Mouse (Mus musculus) right cerebral cortex, postnatal 25 days (tissue): ENCODE data around the gene Nfia.
A peak's percentile ranks its signal among the peaks of the same experiment; 100 is the strongest.

Experiments
- DNase-seq: peaks from one replicate; pipeline ENCODE4 v3.0.0; 2022

Gene Nfia

DNA sequence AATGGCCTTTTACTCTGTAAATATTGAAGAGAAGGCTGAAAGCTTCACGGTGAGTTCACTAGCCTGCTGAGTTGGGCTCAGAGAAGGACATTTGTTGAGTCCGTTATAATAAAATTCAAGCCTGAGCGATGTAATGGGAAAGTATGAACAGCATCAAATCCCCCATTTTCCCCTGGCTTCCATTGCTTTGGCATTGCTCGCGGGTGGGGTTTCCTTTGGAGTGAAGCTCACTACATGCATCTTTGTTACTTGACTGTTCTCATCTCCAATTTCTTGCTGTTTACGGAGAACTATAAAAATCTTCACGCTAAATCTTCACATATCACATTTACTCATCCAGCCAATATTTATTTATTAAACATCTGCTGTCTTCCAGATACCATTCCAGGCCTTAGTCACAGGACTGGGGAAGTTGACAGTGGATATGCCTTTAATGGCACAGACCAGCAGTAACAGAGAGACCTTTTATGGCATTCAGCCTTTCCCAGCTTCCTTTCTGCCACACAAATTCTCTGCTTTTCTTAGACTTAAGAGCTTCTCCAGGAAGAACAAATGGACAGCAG is 196.3 kb downstream of the Nfia start:
- DNase-seq: no peak

DNA sequence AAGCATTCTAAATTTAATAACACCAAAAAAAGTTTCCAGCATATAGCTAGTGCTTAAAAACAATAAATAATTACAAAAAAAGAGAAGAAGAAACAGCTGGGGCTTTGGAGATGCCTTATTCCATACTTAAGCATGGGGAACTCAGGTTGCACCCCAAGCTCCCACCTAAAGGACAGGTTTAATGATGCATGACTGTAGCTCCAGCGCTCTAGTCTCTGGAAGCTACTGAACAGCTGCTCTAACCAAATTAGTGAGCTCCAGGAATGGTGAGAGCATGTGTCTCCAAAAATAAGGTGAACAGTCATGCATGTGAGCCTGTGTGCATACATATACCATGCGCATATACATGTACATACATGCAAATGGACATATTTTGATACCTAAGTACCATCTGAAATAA is 200.5 kb downstream of the Nfia start:
- DNase-seq: no peak

DNA sequence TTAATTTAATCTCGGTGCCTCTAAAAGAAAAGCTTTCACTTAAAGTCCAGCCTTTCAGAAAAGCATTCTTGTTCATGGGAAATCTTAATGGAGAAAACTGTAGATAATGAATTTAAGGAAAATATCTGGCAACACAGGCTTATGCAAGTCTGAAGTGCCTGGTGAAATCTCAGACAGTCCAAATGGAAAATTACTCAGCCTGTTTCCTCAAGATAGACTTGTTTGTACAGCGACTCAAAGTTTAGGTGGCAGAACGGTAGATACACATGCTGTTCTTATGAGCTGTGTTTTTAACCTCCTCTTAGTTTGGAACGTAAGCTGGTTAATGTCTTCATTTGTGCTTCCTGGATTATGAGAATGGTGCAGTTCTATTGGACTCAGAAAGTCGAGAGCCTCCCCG is 201.5 kb downstream of the Nfia start:
- no peak for DNase-seq

DNA sequence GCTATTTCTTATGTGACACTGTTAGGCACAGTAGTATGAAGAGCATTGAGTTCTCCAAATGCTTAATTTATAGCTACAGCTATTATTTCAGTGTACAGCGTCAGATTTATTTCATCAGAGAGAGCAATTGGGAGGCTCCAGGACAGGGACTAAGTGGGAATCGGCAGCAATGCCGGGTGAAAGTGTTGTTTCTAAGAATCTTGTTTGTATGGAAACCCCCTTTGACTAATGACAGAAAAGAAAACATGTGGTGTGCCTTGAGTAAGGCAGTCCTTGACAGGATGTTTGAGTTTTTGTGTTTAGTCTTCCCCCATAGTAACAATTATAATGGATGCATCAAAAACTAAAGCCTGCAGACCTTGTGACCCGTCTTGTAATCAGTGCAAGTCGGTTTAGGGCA is 204.4 kb downstream of the Nfia start:
- DNase-seq: no peak

DNA sequence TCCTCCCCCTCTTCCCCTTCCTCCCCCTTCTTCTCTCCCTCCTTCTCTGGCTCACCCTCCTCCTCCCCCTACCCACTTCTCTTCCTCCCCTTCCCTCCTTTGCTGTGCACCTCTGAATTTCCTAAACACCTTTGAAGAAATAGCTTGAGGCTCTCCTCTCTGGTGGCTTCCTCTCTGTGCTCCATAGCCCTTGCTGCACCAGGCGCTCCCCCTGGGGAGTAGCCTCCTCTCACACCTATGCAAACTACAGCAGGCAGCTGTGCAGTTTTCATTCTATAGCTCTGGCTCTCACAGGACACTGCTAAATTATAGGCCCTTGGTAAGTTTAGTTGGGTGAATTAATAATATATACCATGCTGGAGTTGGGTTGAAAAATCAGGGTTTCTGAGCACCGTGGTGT is 211.8 kb downstream of the Nfia start:
- no peak for DNase-seq

DNA sequence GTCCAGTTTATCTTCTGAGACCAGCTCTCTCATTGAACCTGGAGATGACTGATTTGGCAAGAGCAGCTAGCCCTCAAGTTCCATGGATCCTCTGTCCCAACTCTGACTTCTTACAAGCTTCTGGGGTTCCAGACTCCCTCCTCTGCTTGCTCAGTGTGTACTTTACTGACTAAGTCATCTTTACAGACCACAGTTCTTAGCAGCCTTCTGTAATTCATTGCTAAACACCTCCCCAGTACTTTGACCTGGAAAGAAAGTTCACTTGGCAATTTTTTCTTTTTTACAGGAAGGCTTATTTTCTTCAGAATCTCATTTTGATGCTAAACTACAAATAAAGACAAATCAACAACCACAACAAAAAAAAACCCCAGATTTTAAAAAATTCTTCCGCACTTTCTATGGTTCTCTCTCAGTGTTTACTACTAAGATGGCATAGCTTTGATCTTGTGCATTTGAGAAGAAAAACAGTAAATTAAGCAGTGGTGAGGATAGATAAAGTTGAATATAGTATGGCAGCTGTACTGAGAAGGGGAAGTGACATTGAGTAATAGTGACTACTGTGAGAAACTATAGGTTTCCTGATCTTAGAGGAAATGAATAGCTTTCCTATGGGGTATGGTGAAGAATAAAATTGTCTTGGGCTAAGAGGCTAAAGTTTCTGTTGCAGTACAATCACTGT is 213.7 kb downstream of the Nfia start:
- no peak for DNase-seq

DNA sequence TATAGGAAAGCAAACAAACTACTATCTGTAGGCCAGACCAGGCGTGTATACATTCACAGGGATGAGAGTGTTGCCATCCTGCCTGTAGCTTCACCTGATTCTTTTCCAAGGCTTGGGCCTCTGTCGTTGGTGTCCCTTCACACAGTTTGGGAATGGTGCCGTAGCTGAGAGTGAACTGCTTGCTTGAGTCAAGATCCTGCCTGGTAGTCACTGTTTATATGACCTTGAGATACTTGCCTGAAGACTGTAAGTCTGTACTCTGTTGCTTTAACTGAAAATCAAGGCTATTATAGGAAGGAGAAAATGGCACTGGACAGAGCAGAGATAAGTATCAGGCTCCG is 214.2 kb downstream of the Nfia start:
- DNase-seq: no peak

DNA sequence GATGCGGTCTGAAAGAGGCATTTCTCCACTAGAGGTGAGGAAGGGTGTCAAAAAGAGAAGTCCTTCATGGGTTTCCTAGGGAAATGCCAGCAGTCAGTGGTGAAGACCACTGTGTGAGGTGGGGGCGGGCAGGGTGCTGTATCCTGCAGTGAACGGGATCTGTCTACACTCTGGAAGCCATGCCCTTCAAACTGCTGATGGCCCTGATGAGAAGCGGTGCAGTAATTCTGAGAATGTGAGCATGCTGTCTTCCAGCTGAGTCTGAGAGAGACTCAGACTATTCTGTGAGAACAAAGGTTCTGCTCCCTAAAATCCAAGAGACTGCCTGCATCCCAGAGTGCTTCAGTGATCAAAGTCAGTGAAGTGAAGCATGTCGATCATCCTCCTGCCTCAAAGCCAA is 216.2 kb downstream of the Nfia start:
- DNase-seq: no peak

DNA sequence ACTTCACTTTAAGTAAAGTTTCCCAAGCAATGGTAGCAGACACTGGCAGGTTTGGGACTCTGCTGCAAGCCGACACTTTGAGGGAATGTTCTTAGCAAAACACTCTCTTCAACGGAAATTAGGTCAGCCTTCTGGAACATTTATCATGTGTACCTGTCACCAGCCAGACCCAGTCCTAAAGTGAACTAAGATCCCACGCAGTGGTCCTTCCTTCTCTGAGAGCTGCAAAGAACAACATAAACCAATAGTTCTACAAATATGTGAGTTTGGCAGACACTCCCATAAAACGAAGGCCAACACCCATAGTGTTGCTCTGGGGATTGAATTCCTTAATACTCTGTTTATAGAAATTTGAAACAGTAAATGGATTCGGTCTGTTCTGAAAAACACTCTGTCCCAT is 217.9 kb downstream of the Nfia start:
- DNase-seq: no peak

DNA sequence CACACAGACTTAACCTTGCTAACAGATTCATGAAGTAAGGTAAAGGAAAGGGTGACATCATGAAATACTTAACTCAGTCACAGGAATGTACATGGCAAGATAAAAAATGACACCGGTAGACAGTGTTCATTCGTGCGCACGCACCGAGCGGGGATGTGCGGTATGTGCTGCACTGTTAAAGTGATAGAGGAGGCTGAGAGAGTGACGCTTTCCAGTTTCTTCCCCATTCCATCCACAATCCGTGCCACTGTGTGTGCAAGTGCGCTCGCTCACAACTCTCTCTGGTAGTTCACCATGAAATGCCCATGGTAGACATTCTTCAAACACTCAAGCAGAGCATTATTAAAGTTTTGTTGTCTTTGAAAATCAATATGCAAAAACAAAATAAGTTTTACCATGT is 218.9 kb downstream of the Nfia start:
- DNase-seq: no peak

DNA sequence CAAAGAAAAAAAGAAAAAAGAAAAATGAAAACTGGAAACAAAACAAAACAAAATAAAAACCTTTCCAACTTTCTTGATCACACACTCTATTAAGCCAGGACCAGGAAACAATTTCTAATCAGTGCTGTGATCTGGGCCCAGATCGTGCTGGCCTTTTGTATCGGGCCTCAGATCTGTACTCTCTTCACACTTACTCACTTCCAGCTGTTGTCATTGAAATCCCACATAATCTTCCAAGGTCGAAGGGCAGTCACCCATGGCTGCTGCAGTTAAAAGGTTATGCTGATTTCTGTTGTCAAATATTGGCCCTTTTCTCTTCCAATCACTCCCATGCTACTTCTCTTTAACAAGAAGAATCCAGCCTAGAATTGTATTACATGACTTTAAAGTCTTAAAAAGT is 219.3 kb downstream of the Nfia start:
- no peak for DNase-seq

DNA sequence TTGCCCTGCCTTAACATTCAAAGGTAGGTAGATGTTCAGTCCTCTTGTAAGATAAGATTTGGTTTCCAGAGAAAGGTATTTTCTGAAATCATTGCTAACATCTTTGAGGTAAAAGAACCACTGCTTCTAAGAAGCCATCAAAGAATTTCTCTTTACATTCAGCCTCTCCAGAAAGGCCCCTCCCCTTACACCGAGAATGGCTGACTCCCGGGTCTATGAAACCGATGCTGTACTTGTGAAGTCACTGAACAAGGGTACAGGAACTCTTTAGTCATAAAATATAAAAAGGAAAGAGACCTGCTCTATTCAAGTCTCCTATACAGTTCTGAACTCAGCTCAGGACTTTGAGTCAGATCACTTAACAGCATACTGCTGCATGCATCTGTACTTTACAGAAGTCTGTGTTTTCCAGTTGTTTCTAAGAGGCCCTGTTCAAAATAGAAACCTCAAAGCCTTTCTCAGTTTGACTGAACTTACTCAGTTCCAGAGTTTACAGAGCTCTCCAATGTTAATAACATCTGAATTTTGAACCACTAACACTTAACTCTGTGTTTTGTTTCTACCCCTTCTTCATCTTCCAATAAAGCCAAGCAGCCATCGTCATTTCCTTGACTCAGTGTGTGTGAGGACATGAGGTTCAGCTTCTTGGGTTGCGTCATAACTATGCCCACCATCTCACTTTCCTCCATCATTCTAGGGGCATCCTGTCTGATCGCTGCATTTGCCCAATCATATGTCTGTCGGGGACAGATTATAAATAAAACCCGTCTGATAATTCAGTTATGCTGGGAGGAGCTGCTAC is 223.6 kb downstream of the Nfia start:
- no peak for DNase-seq

DNA sequence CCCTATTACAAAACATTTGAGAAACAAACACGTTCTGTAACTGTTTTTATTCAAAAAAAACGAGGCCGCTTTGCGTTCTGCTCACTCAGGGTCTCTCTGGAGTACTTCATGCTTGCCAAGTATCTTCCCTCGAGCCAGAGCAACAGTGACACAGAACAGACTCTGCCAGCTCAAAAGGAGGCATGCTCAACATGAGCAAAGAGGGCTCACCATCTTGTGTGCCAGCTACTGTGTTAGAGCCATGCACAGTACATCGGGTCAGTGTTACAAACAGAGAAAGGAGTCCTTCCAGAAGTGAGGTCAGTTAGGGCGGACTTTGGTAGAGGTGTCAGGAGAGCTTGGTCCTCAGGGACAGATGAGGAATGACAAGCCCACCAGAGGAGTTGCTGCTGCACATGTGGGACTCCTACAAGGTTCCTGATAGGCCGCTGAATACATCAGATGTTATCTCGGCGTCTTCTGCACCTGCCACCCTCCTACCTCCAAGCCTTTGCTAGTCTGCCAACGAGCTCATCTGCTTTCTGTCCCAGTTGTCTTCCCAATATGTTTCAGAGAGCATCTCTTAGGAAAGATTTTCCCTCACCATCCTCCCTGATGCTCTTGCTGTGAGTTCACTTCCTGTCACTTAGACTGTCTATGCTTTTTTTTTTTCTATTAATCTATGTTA is 224.8 kb downstream of the Nfia start:
- DNase-seq: no peak

DNA sequence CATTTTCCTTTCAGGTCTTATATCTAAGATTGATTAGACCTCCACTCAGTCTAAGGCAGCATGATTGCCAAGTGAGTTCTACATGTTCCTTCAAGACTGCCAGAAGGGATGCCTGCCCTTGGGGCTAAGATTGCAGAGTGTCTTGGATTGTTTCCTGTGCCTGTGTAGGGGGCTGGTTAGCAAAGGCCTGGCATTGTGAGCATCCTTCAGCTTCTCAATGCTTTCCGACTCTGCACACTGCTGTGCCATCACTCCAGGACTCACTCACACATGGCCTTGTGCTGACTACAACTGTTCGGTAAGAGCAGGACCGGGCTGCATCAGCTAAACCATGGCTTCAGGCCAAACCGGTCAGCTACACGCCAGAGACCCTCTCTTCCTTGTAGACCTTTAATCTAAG is 229.7 kb downstream of the Nfia start:
- no peak for DNase-seq

DNA sequence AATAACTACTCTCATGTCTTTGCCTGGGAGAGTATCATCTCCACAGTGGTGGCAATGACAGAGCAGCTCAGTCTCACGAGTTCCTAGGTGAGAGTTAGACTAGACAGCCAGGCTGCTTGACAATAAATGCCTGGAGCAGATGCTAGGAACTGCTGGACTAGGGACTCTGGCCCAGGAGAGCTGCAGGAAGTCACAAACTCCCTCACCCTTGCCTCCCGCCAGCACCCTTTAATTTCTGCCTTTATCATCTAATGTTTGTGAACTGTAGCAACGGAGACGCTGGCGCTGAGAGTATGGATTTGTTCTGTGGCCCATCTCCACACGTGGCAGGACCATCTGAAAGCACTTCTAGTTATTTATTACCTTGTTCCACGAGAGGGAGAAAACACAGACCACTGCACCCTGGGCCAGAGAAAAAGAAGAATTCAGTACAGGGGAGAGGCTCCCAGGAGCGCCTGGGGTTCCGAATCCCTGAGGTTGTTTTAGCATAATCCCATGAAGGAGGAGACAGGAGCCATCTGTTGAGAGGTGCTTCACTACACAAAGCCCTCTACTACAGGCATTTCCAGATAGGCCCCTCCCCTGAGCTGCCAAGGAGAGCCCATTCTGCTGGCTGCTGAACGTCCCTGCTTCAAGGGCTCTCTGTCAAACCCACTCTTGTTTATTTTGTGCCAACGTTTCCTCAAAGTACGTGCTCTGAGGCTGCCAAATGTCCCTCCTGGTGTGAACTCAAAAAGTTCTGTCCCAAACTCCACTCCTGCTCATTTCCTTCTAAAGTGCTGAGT is 231.0 kb downstream of the Nfia start:
- DNase-seq: no peak

DNA sequence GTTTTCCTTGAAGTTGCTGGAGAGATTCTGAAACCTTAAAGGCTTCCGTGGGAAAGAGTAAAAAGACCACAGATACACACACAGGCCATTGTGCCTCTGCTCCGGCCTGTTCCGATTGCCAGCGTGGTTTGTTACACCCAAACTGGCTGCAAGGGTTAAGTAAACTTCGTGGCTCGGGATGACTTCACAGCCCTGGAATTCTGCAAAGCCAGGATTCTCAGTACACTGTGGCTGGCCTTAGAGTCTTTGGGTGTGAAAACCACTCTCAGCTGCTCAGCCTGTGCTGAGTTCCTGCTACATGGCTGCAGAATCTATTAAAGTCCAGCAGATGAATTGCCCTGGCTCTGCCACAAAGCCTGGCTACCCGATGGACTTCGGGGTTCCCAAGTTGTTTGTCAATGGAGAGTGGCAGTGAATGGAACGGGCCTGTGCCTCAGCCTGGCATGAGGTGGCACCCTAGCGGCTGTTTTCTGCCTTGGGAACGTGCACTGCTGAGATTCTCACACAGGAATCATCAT is 231.6 kb downstream of the Nfia start:
- DNase-seq: peak; percentile 17

DNA sequence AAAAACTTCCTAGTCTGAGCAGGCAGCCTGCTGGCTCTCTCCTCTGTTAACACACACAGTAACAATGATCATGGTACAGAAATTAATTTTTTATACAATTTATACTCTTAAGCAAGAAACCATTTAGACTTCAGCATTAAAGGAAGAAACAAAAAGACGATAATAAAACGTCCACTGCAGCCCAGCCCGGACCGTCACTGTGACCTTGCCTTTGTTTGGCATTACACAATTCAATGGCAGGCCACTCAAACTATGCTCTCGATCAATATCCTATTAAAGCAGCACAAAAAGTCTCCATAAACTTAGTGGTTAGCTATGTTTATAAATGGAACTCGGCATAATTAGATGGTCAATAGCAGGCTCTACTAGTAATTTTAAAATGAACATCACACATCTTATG is 232.5 kb downstream of the Nfia start:
- no peak for DNase-seq

DNA sequence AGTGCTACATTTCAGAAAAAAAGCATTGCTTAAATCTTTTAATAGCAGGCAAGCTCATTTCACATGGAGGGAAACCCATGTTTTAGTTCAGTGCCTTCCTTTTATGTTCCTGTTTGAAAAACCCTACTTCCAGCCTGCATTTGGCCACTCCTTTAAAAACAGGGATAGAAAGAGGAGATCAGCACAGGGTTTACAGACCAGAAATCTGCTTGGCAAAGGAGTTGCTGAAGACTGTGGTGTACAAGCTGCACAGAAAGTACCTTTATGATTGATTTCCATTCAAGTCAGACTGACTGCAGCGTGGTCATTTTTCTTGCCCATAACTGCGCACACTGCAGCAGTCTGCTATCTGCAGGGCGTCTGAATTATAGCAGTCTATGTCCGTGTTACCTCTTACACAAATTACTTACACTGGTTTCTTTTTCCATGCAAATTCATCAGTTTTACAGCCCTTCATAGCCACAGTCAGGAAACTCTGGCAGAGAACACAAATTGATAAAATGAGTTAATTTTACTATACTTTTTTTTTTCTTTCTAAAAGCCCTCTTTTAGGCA is 236.4 kb downstream of the Nfia start:
- DNase-seq: no peak

DNA sequence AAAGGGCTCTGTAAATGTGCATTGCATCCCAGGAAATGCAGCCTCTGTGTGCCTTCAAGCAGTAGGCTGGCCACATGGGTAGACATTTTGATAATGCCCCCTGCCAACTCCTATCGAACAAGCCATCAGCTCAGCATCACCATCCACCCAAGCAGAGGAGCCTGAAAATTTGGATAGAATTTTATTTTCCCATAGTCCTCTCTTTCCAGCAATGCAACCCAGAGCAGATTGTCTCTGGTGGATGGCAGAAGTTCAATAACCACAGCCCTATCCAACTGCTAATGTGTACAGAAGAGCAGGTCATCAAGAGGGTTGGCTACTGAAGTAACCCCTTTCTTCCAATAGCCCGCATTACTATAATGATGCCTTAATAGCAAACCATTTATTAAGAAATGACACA is 237.4 kb downstream of the Nfia start:
- DNase-seq: no peak

DNA sequence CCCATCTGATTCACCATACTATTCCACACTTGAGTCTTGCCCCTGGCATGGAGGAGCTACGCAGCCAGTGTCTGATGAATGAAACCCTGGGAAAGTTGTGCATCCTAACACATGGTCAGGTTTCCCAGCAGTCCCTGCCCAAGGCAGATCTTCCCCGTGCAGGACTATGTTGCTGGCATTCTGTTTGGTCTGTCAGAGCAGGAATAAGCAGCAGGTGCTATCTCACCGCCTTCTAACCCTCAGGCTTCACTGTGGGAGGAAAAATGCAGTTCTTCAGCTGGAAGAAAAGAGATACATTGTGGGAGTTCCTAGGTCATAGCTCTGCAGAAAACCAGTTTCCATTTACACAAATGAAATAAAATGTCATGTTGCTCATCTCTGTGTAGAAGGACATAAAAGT is 247.3 kb downstream of the Nfia start:
- DNase-seq: no peak

DNA sequence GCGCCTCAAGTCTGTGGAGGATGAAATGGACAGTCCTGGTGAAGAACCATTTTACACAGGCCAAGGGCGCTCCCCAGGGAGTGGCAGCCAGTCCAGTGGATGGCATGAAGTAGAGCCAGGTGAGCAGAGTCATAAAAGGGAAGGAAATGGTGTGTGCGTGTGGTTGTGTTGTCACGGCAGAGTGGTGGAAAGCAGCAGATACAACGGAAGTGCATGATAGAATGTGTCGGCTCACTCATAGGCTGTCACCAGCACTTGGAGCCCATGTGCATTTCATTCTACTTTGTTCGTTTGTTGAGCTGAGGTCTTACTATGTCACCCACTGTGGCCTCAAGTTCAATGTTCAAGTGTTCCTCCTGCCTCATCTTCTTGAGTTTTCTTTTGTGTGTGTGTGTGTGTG is 248.3 kb downstream of the Nfia start:
- DNase-seq: no peak

DNA sequence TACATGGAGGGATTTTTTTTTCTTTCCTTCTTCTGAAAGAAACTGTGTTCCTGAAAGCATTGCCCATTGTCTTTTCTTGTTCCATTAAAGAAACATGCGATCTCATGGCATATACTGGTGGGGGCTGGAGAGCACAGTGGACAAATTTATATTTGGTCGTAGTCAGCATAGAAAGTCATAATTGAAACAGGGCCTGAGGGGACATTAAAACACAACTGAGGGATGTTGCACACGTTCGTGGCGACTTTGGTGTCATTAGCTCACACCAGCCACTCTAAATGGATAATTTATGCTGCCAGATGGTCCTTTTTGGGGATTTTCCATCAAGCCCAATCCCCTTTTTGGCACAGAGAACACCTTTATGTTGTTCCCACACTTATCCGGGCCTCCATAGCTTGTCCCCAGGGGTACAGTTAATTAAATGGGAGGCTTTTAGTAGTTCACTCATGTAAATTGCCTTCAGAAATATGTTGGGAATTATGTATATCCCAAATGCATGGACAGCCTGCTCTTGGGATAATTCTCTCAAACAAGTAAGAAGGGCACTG is 250.8 kb downstream of the Nfia start:
- no peak for DNase-seq
